8 mouse cellular contexts compared by ENCODE assay signal in genomic region chr11:85482737-85483467, GRCm38 (mm10).
A peak's percentile ranks its signal among the peaks of the same experiment; 100 is the strongest.
DNase-seq lines count a peak whose midpoint lies in the region; ATAC-seq and TF ChIP-seq lines count a peak whose summit lies in the region.

No protein-coding gene starts in this region.

- H3K27me3 ChIP-seq in midbrain, postnatal 0 days (ENCODE audit: insufficient read depth, low read length) = no peaks in the 10 kb centered on the region
- peaks cover 13% of the 10 kb centered on the region; the same call in 1 of the 2 replicates for H3K27me3 ChIP-seq in midbrain, embryonic 13.5 days
- H3K27me3 ChIP-seq in stomach, postnatal 0 days (ENCODE audit: control insufficient read depth, insufficient read depth, low read length) = no peaks in the 10 kb centered on the region

- no peak overlapping the region for H3K27ac ChIP-seq in midbrain, postnatal 0 days (ENCODE audit: low read depth, low read length)
- no peak overlapping the region for H3K27ac ChIP-seq in midbrain, embryonic 13.5 days
- no peak overlapping the region for H3K27ac ChIP-seq in stomach, postnatal 0 days (replicated peaks)

- intact Hi-C loops in heart, postnatal 25 days (cut with DNase I) = no loop called here

- no peak for TF ChIP-seq EP300 in stomach, postnatal 0 days (optimal IDR thresholded peaks at IDR 0.05)

- no peak overlapping the region for H3K9ac ChIP-seq in midbrain, postnatal 0 days (replicated peaks; ENCODE audit: low read length, poor library complexity, severe bottlenecking)
- no peak overlapping the region for H3K9ac ChIP-seq in midbrain, embryonic 13.5 days (replicated peaks)
- H3K9ac ChIP-seq in stomach, postnatal 0 days (ENCODE audit: low read length) = no peak overlapping the region

- H3K9me3 ChIP-seq in midbrain, postnatal 0 days (ENCODE audit: low read length) = no peaks in the 10 kb centered on the region
- H3K9me3 ChIP-seq in midbrain, embryonic 13.5 days = no peaks in the 10 kb centered on the region
- no peaks in the 10 kb centered on the region for H3K9me3 ChIP-seq in stomach, postnatal 0 days (ENCODE audit: control insufficient read depth, low read length)

- WGBS in midbrain, postnatal 0 days = 76% methylated on average over 6 of the region's 6 CpGs
- WGBS in midbrain, embryonic 13.5 days = 70% methylated on average over 6 of the region's 6 CpGs
- 72% methylated on average over 6 of the region's 6 CpGs for WGBS in stomach, postnatal 0 days

- no peak overlapping the region for H3K4me2 ChIP-seq in midbrain, postnatal 0 days (ENCODE audit: low read depth, low read length, poor library complexity, severe bottlenecking)
- H3K4me2 ChIP-seq in midbrain, embryonic 13.5 days (replicated peaks) = no peak overlapping the region
- no peak overlapping the region for H3K4me2 ChIP-seq in stomach, postnatal 0 days (replicated peaks; ENCODE audit: low read depth)

- no peak for ATAC-seq in midbrain, postnatal 0 days (ENCODE audit: low FRiP score)
- ATAC-seq in midbrain, embryonic 13.5 days = no peak
- 0 out of 2 replicates have a peak, but pooled peaks have one; percentile 68 for ATAC-seq in erythroblast, adult 5-6 weeks (replicated peaks; ENCODE audit: low FRiP score, poor library complexity, severe bottlenecking)
- ATAC-seq in stomach, postnatal 0 days (ENCODE audit: low FRiP score, low TSS enrichment) = no peak

- no peaks in the 10 kb centered on the region for H3K36me3 ChIP-seq in midbrain, postnatal 0 days (ENCODE audit: insufficient read depth, low read length)
- H3K36me3 ChIP-seq in midbrain, embryonic 13.5 days = no peaks in the 10 kb centered on the region
- no peaks in the 10 kb centered on the region for H3K36me3 ChIP-seq in stomach, postnatal 0 days (ENCODE audit: control insufficient read depth, insufficient read depth, low read length)

- peak; percentile 17 to 34 for DNase-seq in cerebellum, postnatal 14 days
- no peak for DNase-seq in cerebellum, adult 11 months
- DNase-seq in midbrain, postnatal 0 days (ENCODE audit: low spot score) = no peak
- DNase-seq in stomach, postnatal 0 days (ENCODE audit: low spot score) = peak; percentile 26
- DNase-seq in heart, postnatal 25 days (ENCODE audit: low spot score) = no peak
- DNase-seq in right cerebral cortex, postnatal 36 days (ENCODE audit: low spot score in 2 of 2) = no peak

- TF ChIP-seq CTCF in midbrain, postnatal 0 days (IDR thresholded peaks at IDR 0.05) = peak; percentile 31
- TF ChIP-seq CTCF in stomach, postnatal 0 days (IDR thresholded peaks at IDR 0.05; ENCODE audit: low read depth) = peak; percentile 55

- no peak overlapping the region for H3K4me3 ChIP-seq in midbrain, postnatal 0 days (ENCODE audit: low read depth, low read length)
- no peak overlapping the region for H3K4me3 ChIP-seq in midbrain, embryonic 13.5 days (replicated peaks)
- no peak overlapping the region for H3K4me3 ChIP-seq in stomach, postnatal 0 days (ENCODE audit: low read depth, low read length)

- no peaks in the 10 kb centered on the region for H3K4me1 ChIP-seq in midbrain, postnatal 0 days (ENCODE audit: insufficient read depth, low read length)
- H3K4me1 ChIP-seq in midbrain, embryonic 13.5 days (replicated peaks) = 0 out of 2 replicates have a peak, but pooled peaks cover 4% of the 10 kb centered on the region
- no peaks in the 10 kb centered on the region for H3K4me1 ChIP-seq in stomach, postnatal 0 days (replicated peaks; ENCODE audit: control insufficient read depth, insufficient read depth)

Comparison
In these comparisons a context has a peak if more than half of its experiments do, and no peak if none do; other contexts are left out.
1. DNase-seq: peak in cerebellum, postnatal 14 days (2 of 2) and stomach, postnatal 0 days (single experiment); none in cerebellum, adult 11 months (single experiment), midbrain, postnatal 0 days (single experiment), heart, postnatal 25 days (single experiment) and right cerebral cortex, postnatal 36 days (0 of 2).